Mouse (Mus musculus) C2C12 (cell line): ENCODE data around the gene Gm10644.

Source experiments
- CEBPB ChIP-seq: IDR thresholded peaks from one replicate; pipeline ENCODE4 v1.6.1; 2011; ENCODE audit warnings: low read depth, mild to moderate bottlenecking, control low read depth, moderate library complexity
- CTCF ChIP-seq: IDR thresholded peaks from one replicate; pipeline ENCODE4 v1.5.1; 2011; ENCODE audit not compliant: control insufficient read depth, insufficient read depth, insufficient read length
- FOSL1 ChIP-seq: IDR thresholded peaks from one replicate; pipeline ENCODE4 v1.8.0; 2011; ENCODE audit warnings: mild to moderate bottlenecking, low read length; ENCODE audit not compliant: poor library complexity, insufficient read depth, severe bottlenecking
- MAX ChIP-seq: IDR thresholded peaks from one replicate; pipeline ENCODE4 v1.6.1; 2011; ENCODE audit warnings: mild to moderate bottlenecking, control low read depth
- MYOD1 ChIP-seq: IDR thresholded peaks from one replicate; pipeline ENCODE4 v1.6.1; 2011; ENCODE audit warnings: low read depth; ENCODE audit not compliant: control insufficient read depth, insufficient read length
- USF1 ChIP-seq: IDR thresholded peaks from one replicate; pipeline ENCODE4 v1.6.1; 2011; ENCODE audit warnings: low read depth, mild to moderate bottlenecking, control low read depth, moderate library complexity

- TF ChIP-seq CTCF, result no peak
- TF ChIP-seq MAX, result no peak
- no peak for TF ChIP-seq USF1
- no peak for TF ChIP-seq MYOD1
- no peak for TF ChIP-seq CEBPB
- no peak for TF ChIP-seq FOSL1
These were observed 12.6 kb downstream of the Gm10644 start for GRCm38 (mm10) chr8:83942446-83942845.
